Mouse (Mus musculus) small intestine, adult 2 months (tissue): Measurements from ENCODE around the gene Mb21d2. TPM values are rescaled to one million over a fixed set of nuclear protein-coding genes. Genes with fewer than 3 reads are reported as not detected.

Source experiments
- H3K27ac ChIP-seq: fragments of 200-500 bp; 2 replicates; pipeline ENCODE4 v1.5.1; 2012; ENCODE audit warnings: low read depth, low read length, control low read depth, inconsistent platforms; ENCODE audit not compliant: insufficient read depth
- H3K27me3 ChIP-seq: fragments of 200-500 bp; 2 replicates; pipeline ENCODE4 v1.6.1; 2012; ENCODE audit warnings: mild to moderate bottlenecking, moderate library complexity, low read length, inconsistent platforms; ENCODE audit not compliant: control insufficient read depth, insufficient read depth
- H3K36me3 ChIP-seq: fragments of 200-500 bp; 2 replicates; pipeline ENCODE4 v1.6.1; 2012; ENCODE audit warnings: mild to moderate bottlenecking, low read length, control low read depth, inconsistent platforms; ENCODE audit not compliant: control insufficient read depth, insufficient read depth
- H3K4me1 ChIP-seq: fragments of 200-500 bp; 2 replicates; pipeline ENCODE4 v1.6.1; 2012; ENCODE audit warnings: low read length, inconsistent platforms, mixed read lengths; ENCODE audit not compliant: control insufficient read depth, insufficient read depth, insufficient read length
- H3K4me3 ChIP-seq: fragments of 200-500 bp; 2 replicates; pipeline ENCODE4 v1.5.1; 2012; ENCODE audit warnings: low read depth, mild to moderate bottlenecking, control low read depth, inconsistent platforms, low read length, moderate library complexity
- CTCF ChIP-seq: fragments of 200-500 bp; IDR thresholded peaks from 2 replicates; pipeline ENCODE4 v1.5.1; 2012; ENCODE audit warnings: low read depth, mild to moderate bottlenecking, control low read depth, inconsistent platforms, low read length, moderate library complexity, mixed read lengths; ENCODE audit not compliant: insufficient replicate concordance, insufficient read length; ENCODE audit errors: extremely low read depth
- POLR2A ChIP-seq: fragments of 200-500 bp; IDR thresholded peaks from 2 replicates; pipeline ENCODE4 v1.6.1; 2012; ENCODE audit warnings: low read depth, mild to moderate bottlenecking, control low read depth, inconsistent platforms, low read length, moderate library complexity
- WGBS: fragments of 180-500 bp; shearing (Covaris S2); methylation state at CpG from one replicate; pipeline ENCODE4 v1.1.7; 2018; 5-methylcytosine and 5-hydroxymethylcytosine counted together
- polyA plus RNA-seq: library from polyadenylated mRNA; depleted of rRNA; stranded (reverse); fragments of >200 nt; gene quantifications from 2 replicates; pipeline ENCODE4 v1.2.3, GENCODE M21; 2012

The Mb21d2 gene
- polyA plus RNA-seq, 1 experiment, result 15.9 TPM

- no peak for TF ChIP-seq POLR2A
- no peak for TF ChIP-seq CTCF
- no peaks in the 10 kb centered on the region for H3K27me3 ChIP-seq
- H3K4me3 ChIP-seq, result no peak overlapping the region
- no peak overlapping the region for H3K27ac ChIP-seq
- WGBS, result 90% methylated on average over 4 of the region's 4 CpGs
- no peaks in the 10 kb centered on the region for H3K36me3 ChIP-seq
- peaks cover 4% of the 10 kb centered on the region; the same call in 1 of the 2 replicates for H3K4me1 ChIP-seq
Observed at GRCm38 (mm10) chr16:28899161-28899540, 30.3 kb downstream of the Mb21d2 start.

GRCm38 (mm10) chr16:28898509-28899160, 30.8 kb downstream of the Mb21d2 start:
- WGBS, result 64% methylated on average over 15 of the region's 15 CpGs
- no peak for TF ChIP-seq CTCF
- TF ChIP-seq POLR2A, result no peak
- no peaks in the 10 kb centered on the region for H3K36me3 ChIP-seq

GRCm38 (mm10) chr16:28896571-28896970, 32.9 kb downstream of the Mb21d2 start:
- no peaks in the 10 kb centered on the region for H3K27me3 ChIP-seq
- no peak overlapping the region for H3K4me3 ChIP-seq
- TF ChIP-seq POLR2A (no peak), CTCF (no peak)
- H3K4me1 ChIP-seq, result no peaks in the 10 kb centered on the region; the same call in 1 of the 2 replicates
- H3K36me3 ChIP-seq, result no peaks in the 10 kb centered on the region
- H3K27ac ChIP-seq, result no peak overlapping the region
- 77% methylated on average over 7 of the region's 7 CpGs for WGBS

More at GRCm38 (mm10) chr16:28898509-28899160, 30.8 kb downstream of the Mb21d2 start:
- no peak overlapping the region for H3K4me3 ChIP-seq
- H3K27me3 ChIP-seq, result no peaks in the 10 kb centered on the region
- no peak overlapping the region for H3K27ac ChIP-seq
- H3K4me1 ChIP-seq, result peaks cover 4% of the 10 kb centered on the region; the same call in 1 of the 2 replicates

GRCm38 (mm10) chr16:28894872-28895271, 34.6 kb downstream of the Mb21d2 start:
- Histone ChIP-seq H3K36me3 (no peaks in the 10 kb centered on the region), H3K4me3 (no peak overlapping the region), H3K27me3 (no peaks in the 10 kb centered on the region), H3K27ac (no peak overlapping the region), H3K4me1 (no peaks in the 10 kb centered on the region)
- WGBS, result 79% methylated on average over 6 of the region's 6 CpGs
- no peak for TF ChIP-seq POLR2A
- no peak for TF ChIP-seq CTCF

- Histone ChIP-seq H3K36me3 (no peaks in the 10 kb centered on the region), H3K4me1 (no peaks in the 10 kb centered on the region), H3K27ac (no peak overlapping the region), H3K4me3 (no peak overlapping the region), H3K27me3 (no peaks in the 10 kb centered on the region)
- 46% methylated on average over 5 of the region's 5 CpGs for WGBS
- TF ChIP-seq CTCF (no peak), POLR2A (no peak)
Observed at GRCm38 (mm10) chr16:28893266-28893665, 36.2 kb downstream of the Mb21d2 start.

GRCm38 (mm10) chr16:28886201-28886745, 43.2 kb downstream of the Mb21d2 start:
- no peak overlapping the region for H3K4me3 ChIP-seq
- no peaks in the 10 kb centered on the region for H3K36me3 ChIP-seq
- no peaks in the 10 kb centered on the region for H3K4me1 ChIP-seq
- 79% methylated on average over 9 of the region's 9 CpGs for WGBS
- H3K27me3 ChIP-seq, result no peaks in the 10 kb centered on the region
- H3K27ac ChIP-seq, result no peak overlapping the region
- no peak for TF ChIP-seq POLR2A
- no peak for TF ChIP-seq CTCF

- Histone ChIP-seq H3K4me1 (peaks cover 3% of the 10 kb centered on the region; the same call in 1 of the 2 replicates), H3K36me3 (no peaks in the 10 kb centered on the region), H3K27me3 (no peaks in the 10 kb centered on the region), H3K4me3 (no peak overlapping the region), H3K27ac (no peak overlapping the region)
- 85% methylated on average over 8 of the region's 8 CpGs for WGBS
- no peak for TF ChIP-seq POLR2A
- no peak for TF ChIP-seq CTCF
Observed at GRCm38 (mm10) chr16:28885474-28885873, 44.0 kb downstream of the Mb21d2 start.

- Histone ChIP-seq H3K27me3 (no peaks in the 10 kb centered on the region), H3K4me1 (peaks cover 6% of the 10 kb centered on the region; the same call in 1 of the 2 replicates), H3K36me3 (no peaks in the 10 kb centered on the region), H3K27ac (no peak overlapping the region), H3K4me3 (no peak overlapping the region)
- WGBS, result 85% methylated on average over 5 of the region's 5 CpGs
- no peak for TF ChIP-seq POLR2A
- no peak for TF ChIP-seq CTCF
Observed at GRCm38 (mm10) chr16:28884661-28885060, 44.8 kb downstream of the Mb21d2 start.
